Mouse (Mus musculus): Measurements from ENCODE around the gene Chchd10.
"Not testable (repeated sequence)": the region's sequence is repeated elsewhere in the genome, so short reads cannot be mapped to it uniquely, and the experiment has no call there.

The Chchd10 gene

GRCm38 (mm10) chr10:75932891-75933290, at the start of gene Chchd10:
Chchd10 (plus strand) TSS chr10:75933130.
- DNase-seq (ENCODE audit: low read depth, low spot score) = no peak

GRCm38 (mm10) chr10:75883232-75883552, 49.7 kb upstream of the Chchd10 start:
- peak; percentile 93 for DNase-seq (ENCODE audit: low read depth, low spot score)

- no peak for DNase-seq (ENCODE audit: low read depth, low spot score)
These were observed 48.2 kb upstream of the Chchd10 start for GRCm38 (mm10) chr10:75884742-75885141.

GRCm38 (mm10) chr10:75887504-75887903, 45.4 kb upstream of the Chchd10 start:
- not testable (repeated sequence) for DNase-seq (ENCODE audit: low read depth, low spot score)

DNA sequence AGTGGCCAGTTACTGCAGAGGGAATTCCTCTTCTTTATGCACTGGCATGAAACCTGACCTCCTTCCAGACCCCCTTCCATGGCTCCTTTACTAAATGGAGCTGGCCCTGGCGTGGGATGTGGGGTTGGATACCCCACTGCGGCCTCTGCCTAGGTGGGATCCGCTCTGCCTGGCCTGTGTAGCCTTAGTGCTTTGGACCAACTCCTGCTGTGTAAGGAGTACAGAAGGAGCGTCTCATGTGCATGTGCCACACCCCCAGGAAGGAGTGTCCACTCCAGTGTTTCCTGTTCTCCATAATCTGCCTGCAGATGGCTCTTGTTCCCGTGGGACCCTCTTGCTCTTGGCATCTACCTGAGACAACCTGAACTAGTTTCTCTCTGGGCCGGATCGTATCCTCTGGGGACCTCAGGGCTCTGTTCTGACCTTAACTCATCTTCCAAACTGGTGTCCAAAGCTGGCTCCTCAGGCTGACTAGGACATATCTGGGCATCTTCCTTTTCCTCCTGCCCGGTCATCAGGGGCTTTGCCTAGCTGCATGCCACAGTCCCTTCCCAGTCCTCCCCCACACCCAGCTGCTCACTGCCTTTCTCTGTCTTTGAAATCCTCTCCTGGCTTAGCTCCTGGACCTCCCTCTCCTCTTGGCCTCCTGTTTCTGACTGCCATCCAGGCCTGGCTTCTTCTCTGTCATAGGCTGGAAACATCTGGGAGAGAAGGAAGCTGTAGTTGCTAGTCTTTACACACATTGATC, 43.4 kb upstream of the Chchd10 start:
- no peak for DNase-seq (ENCODE audit: low read depth, low spot score)

GRCm38 (mm10) chr10:75893089-75893750, 39.7 kb upstream of the Chchd10 start, which contains the start of gene Derl3:
Derl3 (plus strand) TSS chr10:75893413.
- peak; percentile 99 for DNase-seq (ENCODE audit: low read depth, low spot score)

GRCm38 (mm10) chr10:75894601-75895000, 38.3 kb upstream of the Chchd10 start:
- DNase-seq (ENCODE audit: low read depth, low spot score) = no peak

GRCm38 (mm10) chr10:75895730-75896129, 37.2 kb upstream of the Chchd10 start:
- no peak for DNase-seq (ENCODE audit: low read depth, low spot score)

GRCm38 (mm10) chr10:75896208-75896607, 36.7 kb upstream of the Chchd10 start:
- DNase-seq (ENCODE audit: low read depth, low spot score) = peak; percentile 75

DNA sequence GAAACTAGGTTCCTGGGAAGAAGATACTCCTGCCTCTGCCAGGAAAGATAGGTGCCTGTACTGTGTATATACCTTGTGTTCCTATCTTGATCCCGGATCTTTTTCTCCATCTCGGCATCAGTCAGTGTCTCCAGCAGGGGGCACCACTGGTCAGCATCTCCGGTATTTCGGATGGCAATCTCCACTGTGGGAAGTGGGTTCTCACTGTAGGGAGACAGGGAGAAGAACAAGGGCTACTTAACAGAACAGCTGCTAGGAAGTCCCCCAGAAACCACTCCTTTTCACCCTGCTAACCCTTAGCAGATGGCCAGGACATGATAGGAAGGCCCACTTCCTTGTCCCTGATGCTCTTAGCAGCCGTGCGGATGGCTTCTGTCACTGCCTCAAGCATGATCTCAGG, 35.6 kb upstream of the Chchd10 start:
- peak; percentile 79 for DNase-seq (ENCODE audit: low read depth, low spot score)

DNA sequence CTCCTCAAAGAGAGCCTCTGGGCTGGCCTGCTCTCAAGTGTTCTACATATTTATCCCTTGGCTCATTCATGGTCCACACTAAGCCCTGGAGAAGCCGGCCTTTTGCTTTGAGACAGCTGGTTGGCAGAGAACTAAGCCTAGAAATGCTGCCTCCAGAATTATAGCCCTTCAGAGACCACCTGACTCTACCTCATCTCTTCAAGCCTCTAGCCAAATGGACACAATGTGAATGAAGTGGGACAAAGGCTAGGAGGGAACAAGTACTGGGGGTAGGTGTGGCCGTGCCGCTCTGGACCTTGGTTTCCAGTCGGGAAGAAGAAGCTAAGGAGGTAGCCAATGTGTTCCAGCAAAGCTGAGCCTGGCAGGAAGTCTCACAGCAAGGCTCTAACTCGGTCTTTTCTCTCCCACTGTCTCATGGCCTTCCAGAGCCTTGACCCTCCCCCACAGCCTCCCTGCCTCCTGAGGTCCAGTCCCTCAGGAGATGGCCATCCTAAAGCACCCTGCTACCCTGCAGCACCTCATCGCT, 34.8 kb upstream of the Chchd10 start:
- DNase-seq (ENCODE audit: low read depth, low spot score) = no peak

- peak; percentile 44 for DNase-seq (ENCODE audit: low read depth, low spot score)
These were observed 34.1 kb upstream of the Chchd10 start for GRCm38 (mm10) chr10:75898846-75899245.

DNA sequence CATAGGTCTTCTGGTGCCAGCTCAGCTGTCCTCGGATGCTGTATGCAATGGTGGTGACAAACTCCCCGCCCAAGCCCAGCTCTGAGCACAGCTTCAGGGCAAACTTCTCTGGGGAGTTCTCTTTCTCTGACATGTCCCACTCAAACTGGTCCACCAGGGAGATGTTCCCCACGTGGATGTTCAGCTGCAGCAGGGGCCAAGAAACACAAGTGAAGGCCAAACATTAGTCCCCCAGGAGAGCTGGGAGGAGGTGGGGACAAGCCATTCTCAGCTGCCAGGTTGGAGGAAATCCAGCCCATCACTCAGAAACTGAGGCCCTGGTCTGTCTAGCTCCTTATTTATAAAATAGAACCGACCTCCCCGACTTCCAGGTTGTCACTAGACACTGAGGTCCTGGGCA, 28.5 kb upstream of the Chchd10 start:
- no peak for DNase-seq (ENCODE audit: low read depth, low spot score)

DNA sequence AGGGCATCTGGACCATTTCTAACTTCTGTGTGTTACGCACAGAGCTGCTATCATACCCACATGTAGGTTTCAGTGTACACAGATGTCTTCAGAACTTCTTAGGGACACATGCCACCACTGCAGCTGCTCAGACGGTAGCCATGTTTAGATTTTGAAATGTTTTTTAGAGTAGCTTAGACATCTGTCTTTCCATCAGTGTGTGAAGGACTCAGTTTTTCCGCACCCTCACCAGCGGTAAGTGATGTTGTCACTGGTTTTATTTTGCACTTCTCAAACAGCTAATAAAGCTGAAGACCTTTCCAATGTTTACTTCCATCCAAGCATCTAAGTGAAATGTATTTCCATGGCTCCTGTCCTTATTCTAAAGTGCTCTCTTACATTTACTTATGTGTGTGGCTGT, 26.0 kb upstream of the Chchd10 start:
- DNase-seq (ENCODE audit: low read depth, low spot score) = no peak

GRCm38 (mm10) chr10:75910698-75911097, 22.2 kb upstream of the Chchd10 start:
- no peak for DNase-seq (ENCODE audit: low read depth, low spot score)

DNA sequence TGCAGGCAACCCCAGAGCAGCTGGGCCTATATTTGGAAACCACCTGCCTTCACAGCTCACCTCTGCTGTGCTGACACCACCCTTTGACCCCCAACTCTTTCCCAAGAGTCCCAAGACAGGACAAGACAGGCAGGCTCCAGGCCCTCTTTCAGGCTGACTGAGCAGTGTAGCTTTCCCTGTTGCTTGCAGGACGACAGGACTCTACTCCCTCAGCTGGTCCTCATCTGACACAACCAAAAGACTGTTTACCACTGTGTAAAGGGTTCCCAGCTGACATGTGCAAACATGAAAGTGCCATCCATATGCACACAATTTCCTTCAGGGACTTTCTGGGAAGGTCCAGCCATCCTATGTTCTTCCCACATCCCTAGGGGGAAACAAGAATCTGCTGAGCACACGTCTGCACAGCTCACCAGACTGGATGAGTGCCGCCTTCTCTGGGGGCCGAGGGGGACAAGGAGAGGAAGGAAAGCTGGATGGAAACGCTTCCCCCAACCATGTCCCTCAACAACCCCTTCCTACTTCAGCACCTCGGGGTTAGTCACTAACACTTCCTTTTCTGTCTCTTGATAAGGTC, 19.8 kb upstream of the Chchd10 start:
- no peak for DNase-seq (ENCODE audit: low read depth, low spot score)

- no peak for DNase-seq (ENCODE audit: low read depth, low spot score)
These were observed 17.4 kb upstream of the Chchd10 start for GRCm38 (mm10) chr10:75915557-75915956.

GRCm38 (mm10) chr10:75916840-75917239, 16.1 kb upstream of the Chchd10 start:
- no peak for DNase-seq (ENCODE audit: low read depth, low spot score)

DNA sequence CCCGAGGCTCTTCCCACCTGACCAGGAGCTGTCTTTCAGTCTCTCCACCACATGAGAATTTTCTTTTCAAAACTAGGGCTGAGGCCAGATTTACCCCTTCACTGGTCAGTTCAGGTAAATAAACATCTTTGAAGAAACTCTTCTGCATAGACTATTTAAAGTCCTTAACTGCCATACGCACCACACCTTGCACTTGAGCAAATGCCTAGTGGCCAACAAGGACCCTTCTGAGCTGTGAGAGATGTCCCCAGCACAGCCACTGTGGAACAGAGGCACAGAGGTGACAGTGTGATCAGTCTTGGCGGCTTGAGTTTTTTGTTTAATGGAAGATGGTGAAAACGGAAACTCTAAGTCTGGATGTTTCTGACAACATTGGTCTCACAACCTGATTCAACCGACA, 13.9 kb upstream of the Chchd10 start:
- DNase-seq (ENCODE audit: low read depth, low spot score) = no peak

GRCm38 (mm10) chr10:75921026-75921725, 11.8 kb upstream of the Chchd10 start, which contains the start of gene Smarcb1:
Smarcb1 (minus strand) TSS chr10:75921617.
- DNase-seq (ENCODE audit: low read depth, low spot score) = peak; percentile 99

DNA sequence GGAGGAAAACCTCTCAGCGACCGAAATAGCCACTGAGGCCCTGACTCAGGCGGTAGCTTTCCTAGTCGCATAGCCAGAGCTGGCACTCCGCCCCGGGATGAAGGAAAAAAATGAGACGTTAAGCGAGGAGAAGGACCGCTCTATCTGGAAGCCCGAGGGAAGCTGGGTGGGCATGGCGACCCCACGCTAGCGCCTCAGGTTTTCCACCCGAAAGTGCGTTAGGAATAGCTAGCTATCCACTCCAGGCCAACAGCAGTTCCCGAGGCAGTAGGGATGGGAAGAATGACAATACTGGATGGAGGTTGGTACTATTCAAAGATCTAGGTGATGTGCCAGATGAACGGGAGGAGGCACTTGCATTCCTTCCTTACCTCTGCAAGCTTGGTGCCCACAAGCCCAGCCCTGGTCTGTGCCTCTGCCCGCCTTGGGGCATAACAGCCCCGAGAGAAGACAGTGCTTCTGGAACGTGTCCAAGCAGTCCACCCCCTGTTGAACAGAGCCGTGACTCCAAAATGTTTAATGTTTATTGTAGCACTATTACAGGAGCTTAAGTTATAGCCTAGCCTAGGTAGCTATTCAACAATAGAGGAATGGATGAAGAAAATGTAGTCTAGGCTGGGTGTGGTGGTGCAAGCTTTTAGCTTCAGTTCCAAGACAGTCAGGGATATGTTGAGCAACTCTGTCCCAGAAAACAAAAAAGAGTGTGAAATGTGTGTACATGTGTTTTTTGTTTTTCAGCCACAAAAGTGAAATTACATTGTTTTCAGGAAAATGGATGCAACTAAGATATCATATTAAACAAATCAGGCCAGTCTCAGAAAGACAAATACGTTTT, 11.0 kb upstream of the Chchd10 start:
- peak; percentile 58 for DNase-seq (ENCODE audit: low read depth, low spot score)
